Mouse (Mus musculus): ENCODE results near the gene Sugct. TPM values are rescaled to one million over a fixed set of nuclear protein-coding genes. Genes with fewer than 3 reads are reported as not detected.

The Sugct gene
- polyA plus RNA-seq, 1 experiment, result not detected

DNA sequence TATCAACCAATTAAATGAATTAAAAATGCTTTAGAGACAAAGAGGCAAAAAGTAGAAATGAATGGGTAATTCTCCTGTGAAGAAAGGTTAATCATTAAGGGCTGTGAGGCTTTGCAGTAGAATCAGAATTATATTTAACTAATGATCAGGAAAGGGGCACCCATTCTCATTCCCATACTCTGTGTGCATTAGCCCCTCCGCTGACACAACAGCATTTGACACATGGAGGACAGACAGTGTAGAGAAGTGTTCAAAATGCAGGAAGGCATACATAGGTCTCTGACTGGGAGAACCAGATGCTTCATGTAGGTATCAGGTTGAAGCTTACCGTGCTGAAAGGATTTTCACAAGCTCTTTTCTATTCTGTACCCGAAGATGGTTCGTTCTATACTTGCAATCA lies 393.8 kb downstream of the Sugct start:
- Histone ChIP-seq H3K4me3 (replicated peaks; ENCODE audit: control insufficient read depth, low read depth, low read length) (no peak overlapping the region), H3K4me1 (ENCODE audit: control insufficient read depth, insufficient read depth, low read length) (no peaks in the 10 kb centered on the region), H3K27ac (ENCODE audit: control insufficient read depth, insufficient read depth, low read depth, low read length, poor library complexity) (no peak overlapping the region)
- TF ChIP-seq POLR2A (IDR thresholded peaks at IDR 0.05; ENCODE audit: borderline replicate concordance, control insufficient read depth, low read depth, low read length) (no peak), CTCF (IDR thresholded peaks at IDR 0.05; ENCODE audit: control insufficient read depth, insufficient read depth, low read length) (no peak)
- WGBS, result 77% methylated on average over 4 of the region's 4 CpGs

- no peak for TF ChIP-seq POLR2A (IDR thresholded peaks at IDR 0.05; ENCODE audit: borderline replicate concordance, control insufficient read depth, low read depth, low read length)
- no peak for TF ChIP-seq CTCF (IDR thresholded peaks at IDR 0.05; ENCODE audit: control insufficient read depth, insufficient read depth, low read length)
- Histone ChIP-seq H3K4me1 (ENCODE audit: control insufficient read depth, insufficient read depth, low read length) (no peaks in the 10 kb centered on the region), H3K4me3 (replicated peaks; ENCODE audit: control insufficient read depth, low read depth, low read length) (no peak overlapping the region), H3K27ac (ENCODE audit: control insufficient read depth, insufficient read depth, low read depth, low read length, poor library complexity) (no peak overlapping the region)
- 54% methylated on average over 1 of the region's 1 CpGs for WGBS
These were observed 397.8 kb downstream of the Sugct start for GRCm38 (mm10) chr13:17297462-17298005.

DNA sequence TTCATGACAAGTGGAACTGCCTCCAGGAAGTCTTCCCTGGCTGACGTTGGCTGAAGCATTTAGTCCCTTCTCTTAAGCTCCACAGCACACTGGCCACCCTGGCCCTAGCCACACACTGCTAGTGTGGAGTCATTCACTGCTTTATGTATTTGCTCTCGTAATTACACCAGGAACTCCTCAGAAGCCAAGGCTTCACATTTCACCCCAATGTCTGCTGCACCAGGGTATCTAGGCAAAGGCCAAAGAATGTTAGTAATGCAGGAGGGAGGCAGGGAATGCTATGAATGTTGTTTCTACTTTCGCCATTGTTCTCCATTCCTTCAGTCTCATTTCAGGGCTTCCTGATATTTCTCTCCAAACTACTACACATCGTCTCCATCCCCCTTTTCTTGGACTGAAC lies 398.4 kb downstream of the Sugct start:
- H3K4me1 ChIP-seq (ENCODE audit: control insufficient read depth, insufficient read depth, low read length), result no peaks in the 10 kb centered on the region
- no peak overlapping the region for H3K27ac ChIP-seq (ENCODE audit: control insufficient read depth, insufficient read depth, low read depth, low read length, poor library complexity)
- no peak for TF ChIP-seq CTCF (IDR thresholded peaks at IDR 0.05; ENCODE audit: control insufficient read depth, insufficient read depth, low read length)
- H3K4me3 ChIP-seq (replicated peaks; ENCODE audit: control insufficient read depth, low read depth, low read length), result no peak overlapping the region
- 56% methylated on average over 4 of the region's 4 CpGs for WGBS

- TF ChIP-seq CTCF (IDR thresholded peaks at IDR 0.05; ENCODE audit: control insufficient read depth, insufficient read depth, low read length) (no peak), POLR2A (IDR thresholded peaks at IDR 0.05; ENCODE audit: borderline replicate concordance, control insufficient read depth, low read depth, low read length) (no peak)
- 54% methylated on average over 3 of the region's 3 CpGs for WGBS
- Histone ChIP-seq H3K27ac (ENCODE audit: control insufficient read depth, insufficient read depth, low read depth, low read length, poor library complexity) (no peak overlapping the region), H3K4me1 (ENCODE audit: control insufficient read depth, insufficient read depth, low read length) (no peaks in the 10 kb centered on the region), H3K4me3 (replicated peaks; ENCODE audit: control insufficient read depth, low read depth, low read length) (no peak overlapping the region)
These were observed 398.9 kb downstream of the Sugct start for GRCm38 (mm10) chr13:17296460-17296859.

GRCm38 (mm10) chr13:17291057-17291456 lies 404.3 kb downstream of the Sugct start:
- Histone ChIP-seq H3K27ac (ENCODE audit: control insufficient read depth, insufficient read depth, low read depth, low read length, poor library complexity) (no peak overlapping the region), H3K4me1 (ENCODE audit: control insufficient read depth, insufficient read depth, low read length) (no peaks in the 10 kb centered on the region), H3K4me3 (replicated peaks; ENCODE audit: control insufficient read depth, low read depth, low read length) (no peak overlapping the region)
- TF ChIP-seq POLR2A (IDR thresholded peaks at IDR 0.05; ENCODE audit: borderline replicate concordance, control insufficient read depth, low read depth, low read length) (no peak), CTCF (IDR thresholded peaks at IDR 0.05; ENCODE audit: control insufficient read depth, insufficient read depth, low read length) (no peak)
- 83% methylated on average over 3 of the region's 3 CpGs for WGBS

DNA sequence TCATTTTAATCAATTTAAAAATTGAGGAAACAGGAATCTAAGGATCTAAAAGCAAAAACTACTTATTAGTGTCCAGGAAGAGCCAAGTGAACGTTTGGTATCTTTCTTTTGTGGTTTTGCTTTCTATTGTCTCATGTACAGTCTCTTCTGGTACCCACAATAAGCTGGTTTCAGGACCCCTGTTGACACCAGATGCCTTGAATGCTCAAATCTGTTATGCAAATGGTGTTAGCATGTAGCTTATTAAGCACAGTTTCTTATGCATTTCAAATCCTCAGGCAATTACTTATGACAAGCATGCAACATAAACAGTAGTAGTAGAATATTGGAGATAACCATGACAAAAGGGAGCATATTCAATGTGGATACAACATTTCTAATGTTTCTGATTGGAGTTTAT lies 407.0 kb downstream of the Sugct start:
- TF ChIP-seq POLR2A (IDR thresholded peaks at IDR 0.05; ENCODE audit: borderline replicate concordance, control insufficient read depth, low read depth, low read length) (no peak), CTCF (IDR thresholded peaks at IDR 0.05; ENCODE audit: control insufficient read depth, insufficient read depth, low read length) (no peak)
- 17% methylated on average over 1 of the region's 1 CpGs for WGBS
- H3K4me1 ChIP-seq (ENCODE audit: control insufficient read depth, insufficient read depth, low read length), result no peaks in the 10 kb centered on the region

DNA sequence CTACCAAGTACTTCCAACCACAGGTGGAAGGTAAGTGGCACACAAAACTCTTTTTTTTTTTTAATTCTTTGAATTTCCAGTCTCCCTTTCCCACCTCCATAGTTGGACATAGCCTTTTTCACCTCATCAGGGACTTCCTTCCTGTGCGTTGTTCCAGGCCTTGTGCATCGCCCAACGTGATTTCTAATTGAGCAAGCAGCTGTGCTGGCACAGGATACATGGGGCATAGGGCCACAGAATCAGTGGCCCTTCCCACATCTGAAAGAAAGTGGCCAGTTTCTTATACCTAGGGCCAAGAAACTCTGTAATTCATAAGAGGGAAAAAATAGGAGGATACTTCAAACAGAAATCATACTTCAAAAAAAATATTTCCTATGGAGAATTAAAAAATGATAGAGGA lies 449.4 kb downstream of the Sugct start:
- Histone ChIP-seq H3K27ac (ENCODE audit: control insufficient read depth, insufficient read depth, low read depth, low read length, poor library complexity) (no peak overlapping the region), H3K4me3 (replicated peaks; ENCODE audit: control insufficient read depth, low read depth, low read length) (no peak overlapping the region), H3K4me1 (ENCODE audit: control insufficient read depth, insufficient read depth, low read length) (no peaks in the 10 kb centered on the region)
- 68% methylated on average over 3 of the region's 3 CpGs for WGBS
- TF ChIP-seq POLR2A (IDR thresholded peaks at IDR 0.05; ENCODE audit: borderline replicate concordance, control insufficient read depth, low read depth, low read length) (no peak), CTCF (IDR thresholded peaks at IDR 0.05; ENCODE audit: control insufficient read depth, insufficient read depth, low read length) (no peak)

More for the DNA sequence above, 407.0 kb downstream of the Sugct start:
- Histone ChIP-seq H3K4me3 (replicated peaks; ENCODE audit: control insufficient read depth, low read depth, low read length) (no peak overlapping the region), H3K27ac (ENCODE audit: control insufficient read depth, insufficient read depth, low read depth, low read length, poor library complexity) (no peak overlapping the region)

DNA sequence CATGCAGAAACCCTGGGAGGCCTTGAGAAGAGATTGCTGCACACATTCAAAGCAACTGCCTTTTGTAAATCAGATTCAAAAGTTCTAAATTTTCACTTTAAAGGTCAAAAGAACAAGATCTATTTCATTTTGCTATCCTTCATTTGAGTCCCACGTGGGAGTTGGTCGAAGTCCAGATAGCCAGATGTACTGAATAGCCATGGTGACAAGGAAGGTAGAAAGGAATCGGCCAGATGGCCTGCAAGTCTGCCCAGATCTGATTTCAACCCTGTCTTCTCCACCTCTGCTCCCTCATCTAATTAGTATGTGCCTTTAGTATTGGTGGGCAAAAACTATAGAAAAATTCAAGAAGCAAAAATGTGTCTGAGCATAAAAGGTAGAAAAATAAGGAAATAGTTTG lies 478.8 kb downstream of the Sugct start:
- TF ChIP-seq CTCF (IDR thresholded peaks at IDR 0.05; ENCODE audit: control insufficient read depth, insufficient read depth, low read length), result no peak
- TF ChIP-seq POLR2A (IDR thresholded peaks at IDR 0.05; ENCODE audit: borderline replicate concordance, control insufficient read depth, low read depth, low read length), result no peak

GRCm38 (mm10) chr13:17212681-17213080 lies 482.7 kb downstream of the Sugct start:
- H3K4me1 ChIP-seq (ENCODE audit: control insufficient read depth, insufficient read depth, low read length), result no peaks in the 10 kb centered on the region
- no peak overlapping the region for H3K4me3 ChIP-seq (replicated peaks; ENCODE audit: control insufficient read depth, low read depth, low read length)
- TF ChIP-seq POLR2A (IDR thresholded peaks at IDR 0.05; ENCODE audit: borderline replicate concordance, control insufficient read depth, low read depth, low read length), result no peak
- TF ChIP-seq CTCF (IDR thresholded peaks at IDR 0.05; ENCODE audit: control insufficient read depth, insufficient read depth, low read length), result no peak
- no peak overlapping the region for H3K27ac ChIP-seq (ENCODE audit: control insufficient read depth, insufficient read depth, low read depth, low read length, poor library complexity)

More for the DNA sequence above, 478.8 kb downstream of the Sugct start:
- H3K4me1 ChIP-seq (ENCODE audit: control insufficient read depth, insufficient read depth, low read length), result no peaks in the 10 kb centered on the region
- H3K27ac ChIP-seq (ENCODE audit: control insufficient read depth, insufficient read depth, low read depth, low read length, poor library complexity), result no peak overlapping the region
- H3K4me3 ChIP-seq (replicated peaks; ENCODE audit: control insufficient read depth, low read depth, low read length), result no peak overlapping the region
- WGBS, result 64% methylated on average over 3 of the region's 3 CpGs
